Mouse (Mus musculus) spleen, postnatal 14 days (tissue): ENCODE data around the gene Ikbke.
"Not testable (repeated sequence)": the region's sequence is repeated elsewhere in the genome, so short reads cannot be mapped to it uniquely, and the experiment has no call there.

Source experiments
- DNase-seq, 2 experiments: peaks; one replicate each; pipeline ENCODE4 v3.0.0; 2021 to 2022; ENCODE audit warnings: low spot score in 2 of 2

Ikbke gene

GRCm38 (mm10) chr1:131281731-131282130, 2.3 kb upstream of the Ikbke start:
- DNase-seq: no peak

- no peak for DNase-seq
These were observed 874 bp upstream of the Ikbke start for GRCm38 (mm10) chr1:131280280-131280679.

GRCm38 (mm10) chr1:131278606-131279455, 575 bp downstream of the Ikbke start:
- DNase-seq: no peak

DNA sequence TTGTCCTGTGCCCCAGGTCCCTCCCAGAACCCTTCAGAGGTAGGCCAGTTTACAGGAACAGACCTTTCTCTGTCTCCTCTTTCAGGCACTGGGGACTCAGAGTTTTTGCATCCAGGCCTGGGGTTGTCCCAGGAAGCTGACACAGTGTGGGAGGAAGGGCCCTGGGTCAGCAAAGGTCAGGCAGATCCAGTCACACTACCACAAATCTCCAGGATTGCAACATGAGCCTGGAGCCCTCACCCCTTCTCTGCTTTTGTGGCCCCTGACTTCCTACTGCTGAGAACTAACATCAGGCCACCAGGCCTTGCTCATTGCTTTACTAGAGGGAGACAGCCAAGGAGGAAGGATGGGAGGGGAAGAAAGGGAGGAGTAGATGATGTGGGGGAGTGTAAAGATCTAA, 2.6 kb downstream of the Ikbke start:
- DNase-seq: no peak

GRCm38 (mm10) chr1:131275577-131275976, 3.8 kb downstream of the Ikbke start:
- no peak for DNase-seq

GRCm38 (mm10) chr1:131274725-131275539, 4.5 kb downstream of the Ikbke start:
- DNase-seq: no peak

DNA sequence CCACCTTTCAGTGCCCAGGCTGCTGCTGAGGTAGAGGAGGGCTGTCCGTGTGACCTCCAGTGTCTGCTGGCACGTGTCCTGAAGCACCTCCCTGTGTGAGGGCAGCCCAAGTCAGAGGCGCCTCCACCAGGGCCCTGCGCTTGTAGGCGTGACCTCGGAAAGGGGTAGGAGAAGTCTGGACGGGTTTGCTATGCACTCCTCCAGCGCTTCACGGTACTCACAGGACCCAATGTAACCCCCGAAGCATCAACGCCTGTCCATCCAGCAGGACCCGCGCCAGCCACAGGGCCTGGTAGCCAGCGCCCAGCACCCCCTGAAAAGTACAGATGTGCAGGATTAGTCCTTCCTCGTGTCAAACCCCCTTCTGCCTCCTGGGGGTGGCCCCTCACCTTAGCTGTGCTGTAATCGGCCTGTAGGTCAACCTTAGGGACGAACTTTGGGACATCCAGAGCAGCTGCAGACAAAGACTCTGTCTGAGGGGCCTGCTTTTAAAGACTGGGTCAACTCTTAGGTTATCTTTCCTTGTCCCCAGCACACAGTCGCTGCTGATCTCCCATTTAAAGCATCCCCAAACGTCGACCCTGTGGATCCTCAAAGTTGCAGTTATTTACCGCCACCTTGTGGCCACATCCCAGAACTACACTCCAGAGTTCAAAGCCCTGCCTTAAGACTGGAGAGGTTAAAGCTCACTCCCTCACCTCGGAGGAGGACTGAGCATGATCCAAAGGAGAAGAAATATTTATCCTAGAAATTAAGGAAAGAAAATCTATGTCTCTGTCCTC, 9.4 kb downstream of the Ikbke start:
- DNase-seq: peak; percentile 37 to 68

GRCm38 (mm10) chr1:131268776-131269175, 10.6 kb downstream of the Ikbke start:
- no peak for DNase-seq

GRCm38 (mm10) chr1:131263905-131264304, 15.5 kb downstream of the Ikbke start:
- no peak for DNase-seq

DNA sequence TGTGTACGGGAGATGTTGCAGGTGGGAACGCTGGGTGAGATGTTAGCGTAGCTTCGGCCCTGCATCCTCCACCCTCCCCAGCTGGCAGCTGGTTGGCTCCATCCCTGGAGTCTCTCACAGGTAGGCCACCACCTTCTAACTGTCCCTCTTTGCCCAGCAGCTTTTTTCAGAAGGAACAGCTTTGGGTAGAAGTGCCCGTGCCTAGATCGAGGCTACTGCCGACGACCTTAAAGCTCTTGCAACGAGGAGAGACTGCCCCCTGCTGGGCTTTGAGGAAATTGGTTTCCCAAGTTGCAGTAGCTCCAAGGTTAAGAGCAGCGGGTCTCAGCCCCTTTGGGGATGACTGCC, 19.1 kb downstream of the Ikbke start:
- peak; percentile 33 to 67 for DNase-seq

GRCm38 (mm10) chr1:131259632-131260308, 19.6 kb downstream of the Ikbke start:
- DNase-seq: no peak

GRCm38 (mm10) chr1:131257288-131257687, 22.1 kb downstream of the Ikbke start:
- no peak for DNase-seq

- not testable (repeated sequence) for DNase-seq
These were observed 26.7 kb downstream of the Ikbke start for GRCm38 (mm10) chr1:131252516-131253250.

GRCm38 (mm10) chr1:131246433-131247395, 32.7 kb downstream of the Ikbke start:
- DNase-seq: no peak

- DNase-seq: peak in 1 of 2 experiments; percentile 36
These were observed 33.5 kb downstream of the Ikbke start for GRCm38 (mm10) chr1:131245926-131246325.

- DNase-seq: peak; percentile 24
These were observed 34.1 kb downstream of the Ikbke start, which contains the start of gene Rassf5 for GRCm38 (mm10) chr1:131245089-131245856. TSS of gene Rassf5 (minus strand) at chr1:131245258.

GRCm38 (mm10) chr1:131244536-131245088, 34.8 kb downstream of the Ikbke start:
- DNase-seq: no peak

DNA sequence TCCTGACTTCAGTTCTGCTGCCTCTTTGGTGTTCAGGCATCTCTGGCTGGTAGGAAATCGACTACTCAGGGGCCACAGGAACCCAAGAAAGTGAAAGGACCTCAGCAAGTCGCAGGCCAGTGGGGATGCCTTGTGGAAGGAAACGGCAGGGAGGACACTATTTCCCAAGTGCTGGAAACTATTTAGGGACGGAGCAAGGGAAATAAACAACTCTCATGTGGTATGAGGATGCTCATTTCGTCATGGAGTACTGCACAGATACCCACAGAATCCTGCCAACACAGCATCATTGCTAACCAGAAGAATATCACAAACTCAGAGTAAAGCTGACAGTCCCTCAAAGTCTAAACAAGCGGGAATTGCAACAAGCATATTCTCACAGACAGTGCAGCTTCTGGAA, 36.5 kb downstream of the Ikbke start:
- DNase-seq: no peak
